Mouse (Mus musculus) megakaryocyte, embryonic 14.5 days (primary cell): ENCODE results near the gene Sh3glb2.

Experiments used
- FLI1 ChIP-seq: IDR thresholded peaks from 2 replicates; pipeline ENCODE4 v1.6.1; 2012; ENCODE audit warnings: low read length, inconsistent platforms, mixed read lengths
- GATA1 ChIP-seq: IDR thresholded peaks from 3 replicates; pipeline ENCODE4 v1.6.1; 2012; ENCODE audit warnings: mixed read lengths, low read length, inconsistent platforms, borderline replicate concordance

GRCm38 (mm10) chr2:30360626-30361025 is 1.5 kb upstream of the Sh3glb2 start:
- TF ChIP-seq GATA1 (no peak), FLI1 (no peak)
